Mouse (Mus musculus): Measurements from ENCODE around the gene Evx1.
A peak's percentile ranks its signal among the peaks of the same experiment; 100 is the strongest.

Evx1 gene

GRCm38 (mm10) chr6:52313391-52314303 is at the start of gene Evx1:
Gene Evx1, plus strand, starts transcription at chr6:52313498.
- Histone ChIP-seq H3K36me3 (ENCODE audit: control insufficient read depth, insufficient read depth, low read length, poor library complexity, severe bottlenecking) (no peaks in the 10 kb centered on the region), H3K27me3 (ENCODE audit: control insufficient read depth, insufficient read depth, low read length, poor library complexity, severe bottlenecking) (peaks cover 4% of the 10 kb centered on the region)
- no peak for DNase-seq (ENCODE audit: low read depth, low spot score)

GRCm38 (mm10) chr6:52264106-52264790 is 49.0 kb upstream of the Evx1 start:
- DNase-seq (ENCODE audit: low read depth, low spot score): no peak
- no peaks in the 10 kb centered on the region for H3K36me3 ChIP-seq (ENCODE audit: control insufficient read depth, insufficient read depth, low read length, poor library complexity, severe bottlenecking)
- peaks cover 10% of the 10 kb centered on the region for H3K27me3 ChIP-seq (ENCODE audit: control insufficient read depth, insufficient read depth, low read length, poor library complexity, severe bottlenecking)

GRCm38 (mm10) chr6:52265306-52265912 is 47.9 kb upstream of the Evx1 start:
- H3K36me3 ChIP-seq (ENCODE audit: control insufficient read depth, insufficient read depth, low read length, poor library complexity, severe bottlenecking): no peaks in the 10 kb centered on the region
- H3K27me3 ChIP-seq (ENCODE audit: control insufficient read depth, insufficient read depth, low read length, poor library complexity, severe bottlenecking): peaks cover 5% of the 10 kb centered on the region
- DNase-seq (ENCODE audit: low read depth, low spot score): no peak

GRCm38 (mm10) chr6:52265913-52266665 is 47.2 kb upstream of the Evx1 start:
- peaks cover 4% of the 10 kb centered on the region; the same call in 1 of the 2 replicates for H3K27me3 ChIP-seq (ENCODE audit: control insufficient read depth, insufficient read depth, low read length, poor library complexity, severe bottlenecking)
- DNase-seq (ENCODE audit: low read depth, low spot score): no peak
- H3K36me3 ChIP-seq (ENCODE audit: control insufficient read depth, insufficient read depth, low read length, poor library complexity, severe bottlenecking): no peaks in the 10 kb centered on the region

GRCm38 (mm10) chr6:52266666-52266985 is 46.7 kb upstream of the Evx1 start:
- peaks cover 4% of the 10 kb centered on the region; the same call in 1 of the 2 replicates for H3K27me3 ChIP-seq (ENCODE audit: control insufficient read depth, insufficient read depth, low read length, poor library complexity, severe bottlenecking)
- H3K36me3 ChIP-seq (ENCODE audit: control insufficient read depth, insufficient read depth, low read length, poor library complexity, severe bottlenecking): no peaks in the 10 kb centered on the region
- no peak for DNase-seq (ENCODE audit: low read depth, low spot score)

DNA sequence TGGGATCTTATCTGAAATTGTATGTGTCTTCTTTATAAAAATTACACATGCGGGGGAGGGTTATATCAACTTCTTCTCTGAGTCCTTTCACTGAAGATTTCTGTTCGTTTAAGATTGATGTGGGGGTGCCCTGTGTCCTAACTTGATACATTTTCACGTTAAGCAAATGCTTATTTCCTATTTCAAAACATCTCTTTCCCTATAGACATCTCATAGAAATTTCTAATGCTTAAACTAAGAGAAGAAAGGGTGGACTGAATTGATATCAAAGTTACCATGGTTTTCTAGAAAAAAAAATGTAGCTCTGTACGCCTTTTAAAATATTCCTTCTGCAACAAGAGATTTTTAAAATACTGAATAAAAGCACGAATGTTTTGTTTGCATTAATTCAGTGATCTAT is 46.1 kb upstream of the Evx1 start:
- H3K27me3 ChIP-seq (ENCODE audit: control insufficient read depth, insufficient read depth, low read length, poor library complexity, severe bottlenecking): peaks cover 4% of the 10 kb centered on the region; the same call in 1 of the 2 replicates
- DNase-seq (ENCODE audit: low read depth, low spot score): no peak
- H3K36me3 ChIP-seq (ENCODE audit: control insufficient read depth, insufficient read depth, low read length, poor library complexity, severe bottlenecking): no peaks in the 10 kb centered on the region

DNA sequence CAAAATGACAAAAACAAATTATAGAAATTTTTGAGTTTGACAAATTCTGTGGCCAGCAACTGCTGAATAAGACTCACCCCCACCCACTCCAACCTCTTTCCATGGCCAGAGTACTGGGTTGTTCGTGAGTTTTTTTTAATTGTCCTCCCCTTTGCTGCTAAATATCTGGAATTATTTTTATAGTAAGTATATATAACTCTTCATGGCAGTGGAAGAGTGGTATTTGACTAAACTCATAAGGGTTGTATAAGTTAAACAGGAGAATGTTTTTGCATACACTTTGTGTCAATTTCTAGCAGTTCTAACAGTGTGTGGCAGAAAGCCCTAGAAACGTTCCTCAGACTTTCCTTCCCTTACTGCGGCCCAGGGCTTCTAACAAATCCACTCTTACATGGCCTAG is 45.6 kb upstream of the Evx1 start:
- DNase-seq (ENCODE audit: low read depth, low spot score): no peak
- H3K27me3 ChIP-seq (ENCODE audit: control insufficient read depth, insufficient read depth, low read length, poor library complexity, severe bottlenecking): peaks cover 4% of the 10 kb centered on the region; the same call in 1 of the 2 replicates
- H3K36me3 ChIP-seq (ENCODE audit: control insufficient read depth, insufficient read depth, low read length, poor library complexity, severe bottlenecking): no peaks in the 10 kb centered on the region

GRCm38 (mm10) chr6:52268341-52268740 is 45.0 kb upstream of the Evx1 start:
- DNase-seq (ENCODE audit: low read depth, low spot score): no peak
- no peaks in the 10 kb centered on the region for H3K36me3 ChIP-seq (ENCODE audit: control insufficient read depth, insufficient read depth, low read length, poor library complexity, severe bottlenecking)

DNA sequence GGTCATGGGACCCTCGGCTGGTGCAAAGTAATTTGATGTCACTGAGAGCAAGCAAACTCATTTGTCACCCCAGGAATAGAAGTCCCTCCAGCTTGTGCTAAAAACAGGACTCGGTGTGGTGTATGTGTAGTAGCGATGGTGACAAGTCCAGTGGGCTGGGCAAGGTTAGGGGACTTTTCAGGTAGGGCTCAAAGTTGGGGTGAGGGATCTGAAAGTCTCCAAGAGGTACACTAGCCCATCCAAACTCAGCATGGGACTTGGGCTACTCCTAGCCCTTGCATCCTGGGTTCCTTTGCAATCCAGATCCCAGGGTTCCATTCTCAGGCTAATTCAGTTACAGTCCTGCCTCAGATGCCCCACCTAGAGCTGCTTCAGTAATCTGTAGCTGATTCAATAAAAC is 44.5 kb upstream of the Evx1 start:
- no peak for DNase-seq (ENCODE audit: low read depth, low spot score)
- H3K36me3 ChIP-seq (ENCODE audit: control insufficient read depth, insufficient read depth, low read length, poor library complexity, severe bottlenecking): no peaks in the 10 kb centered on the region
- peaks cover 1% of the 10 kb centered on the region; the same call in 1 of the 2 replicates for H3K27me3 ChIP-seq (ENCODE audit: control insufficient read depth, insufficient read depth, low read length, poor library complexity, severe bottlenecking)

More at GRCm38 (mm10) chr6:52268341-52268740, 45.0 kb upstream of the Evx1 start:
- peaks cover 1% of the 10 kb centered on the region; the same call in 1 of the 2 replicates for H3K27me3 ChIP-seq (ENCODE audit: control insufficient read depth, insufficient read depth, low read length, poor library complexity, severe bottlenecking)

DNA sequence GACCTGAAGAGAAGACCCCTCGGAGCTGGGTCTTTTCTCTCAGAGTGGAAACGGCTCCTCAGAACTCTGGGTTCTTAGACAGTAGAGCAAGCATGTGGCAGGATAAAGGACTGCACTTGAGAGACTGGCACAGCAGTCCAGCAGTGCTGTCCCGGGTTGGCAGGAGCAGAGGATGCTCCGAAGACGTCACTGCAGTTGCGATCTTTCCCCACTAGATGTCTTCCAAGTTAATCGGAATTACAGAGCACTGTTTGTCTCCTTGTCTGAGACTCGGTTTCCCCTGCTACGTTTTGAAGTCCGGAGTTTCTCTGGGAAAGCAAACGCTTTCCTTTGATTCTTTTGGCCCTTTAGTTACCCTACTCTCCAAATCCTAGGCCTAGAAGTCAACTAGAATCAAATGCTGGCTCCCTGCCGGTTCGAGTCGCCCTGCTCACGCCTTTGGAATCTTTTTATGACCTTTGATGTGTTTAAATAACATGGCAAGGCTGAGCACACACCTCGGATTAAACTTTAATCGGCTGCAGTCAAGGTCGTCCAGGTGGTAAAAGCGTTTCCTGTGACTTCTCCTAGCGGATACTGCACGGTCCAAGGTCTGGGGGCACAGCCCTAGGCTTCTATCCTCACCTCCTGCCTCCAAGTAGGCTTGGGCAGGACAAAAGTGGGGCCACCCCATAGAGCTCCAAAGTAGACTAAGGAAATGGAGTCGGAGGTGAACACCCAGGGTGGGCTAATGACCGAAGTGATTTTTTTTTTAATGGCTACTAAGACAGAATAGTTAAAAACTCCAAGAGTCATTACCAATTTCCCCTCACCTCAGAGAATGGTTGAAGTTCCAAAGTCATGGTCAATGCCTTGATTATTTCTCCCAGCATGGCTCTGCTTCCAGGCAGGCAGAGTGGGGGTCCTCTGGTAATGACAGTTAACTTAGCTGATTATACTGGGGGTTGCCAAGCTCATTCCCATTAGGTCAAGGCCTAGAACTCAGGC is 42.5 kb upstream of the Evx1 start:
- DNase-seq (ENCODE audit: low read depth, low spot score): peak; percentile 71
- H3K27me3 ChIP-seq (ENCODE audit: control insufficient read depth, insufficient read depth, low read length, poor library complexity, severe bottlenecking): peaks cover 2% of the 10 kb centered on the region
- no peaks in the 10 kb centered on the region for H3K36me3 ChIP-seq (ENCODE audit: control insufficient read depth, insufficient read depth, low read length, poor library complexity, severe bottlenecking)

DNA sequence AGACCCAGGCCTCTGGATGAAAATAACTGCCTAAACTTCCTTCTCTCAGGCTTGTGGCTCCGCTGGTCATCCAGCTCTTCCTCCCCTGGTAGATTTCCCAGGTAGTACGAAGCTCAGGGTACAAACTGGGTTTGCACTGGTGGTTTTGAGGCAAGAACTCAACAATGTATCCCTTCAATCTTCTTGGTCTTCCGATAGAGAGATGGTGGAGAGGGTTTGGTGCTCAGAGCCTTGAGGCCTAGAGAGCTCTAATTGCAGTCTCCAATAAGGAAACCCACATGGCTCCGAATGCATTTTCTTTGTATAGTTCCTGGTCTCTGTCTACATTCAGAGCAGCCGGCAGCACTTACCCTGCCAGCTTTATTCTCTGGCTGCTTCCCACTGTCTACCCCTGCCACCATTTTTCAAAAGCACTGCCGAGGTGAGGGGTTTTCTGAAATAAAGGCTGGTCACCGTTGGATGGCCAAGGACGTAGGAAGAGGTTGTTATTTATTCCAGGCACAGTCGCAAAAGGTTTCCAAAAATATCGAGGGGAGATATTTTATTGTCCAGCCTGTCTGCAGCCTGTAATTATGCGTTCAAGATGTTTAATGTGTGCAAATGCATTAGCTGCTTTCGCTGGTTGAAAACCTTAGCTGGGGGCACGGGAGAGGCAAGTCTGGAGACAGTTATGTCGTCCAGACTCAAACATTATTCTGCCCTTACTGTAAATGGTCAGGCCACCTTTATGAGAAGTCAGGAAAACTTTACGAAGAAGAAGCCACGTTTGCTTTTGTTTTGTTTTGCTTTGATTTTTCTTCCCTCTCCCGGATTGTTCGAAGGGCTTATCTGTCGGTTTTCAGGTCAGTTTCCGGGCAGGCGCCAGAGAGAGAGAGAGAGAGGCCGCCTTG is 40.3 kb upstream of the Evx1 start:
- peaks cover 2% of the 10 kb centered on the region for H3K27me3 ChIP-seq (ENCODE audit: control insufficient read depth, insufficient read depth, low read length, poor library complexity, severe bottlenecking)
- H3K36me3 ChIP-seq (ENCODE audit: control insufficient read depth, insufficient read depth, low read length, poor library complexity, severe bottlenecking): no peaks in the 10 kb centered on the region
- DNase-seq (ENCODE audit: low read depth, low spot score): no peak

DNA sequence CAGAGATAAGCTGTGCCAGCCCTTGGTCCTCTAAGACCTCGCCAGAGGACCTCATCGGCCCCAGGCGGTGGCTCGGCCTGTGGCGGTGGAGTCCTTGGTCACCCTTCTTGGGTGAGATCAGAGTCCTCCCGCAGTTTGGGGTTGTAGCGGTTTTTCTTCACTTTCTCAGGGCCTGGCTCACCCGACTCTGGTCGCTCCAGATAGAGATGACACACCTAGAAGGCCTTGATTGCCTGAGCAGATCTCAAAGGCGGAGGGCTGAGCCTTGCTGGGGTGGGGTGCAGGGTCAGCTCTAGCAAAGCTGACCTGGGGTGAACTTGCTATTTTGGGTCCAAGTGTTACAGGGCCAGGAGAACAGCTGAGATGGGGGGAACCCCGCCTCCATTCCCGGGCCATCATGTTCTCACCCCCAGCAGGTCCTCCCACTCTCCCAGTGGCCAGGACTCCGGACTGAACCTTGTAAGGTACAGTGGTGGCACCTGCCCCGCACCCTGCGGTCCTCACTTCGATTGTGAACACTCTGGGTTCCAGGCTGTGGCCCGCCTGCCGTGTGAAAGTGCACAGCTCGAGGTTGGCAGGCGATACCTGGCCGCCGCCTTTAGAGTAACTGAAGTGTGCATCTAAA is 39.5 kb upstream of the Evx1 start:
- DNase-seq (ENCODE audit: low read depth, low spot score): no peak
- no peaks in the 10 kb centered on the region for H3K36me3 ChIP-seq (ENCODE audit: control insufficient read depth, insufficient read depth, low read length, poor library complexity, severe bottlenecking)
- peaks cover 2% of the 10 kb centered on the region for H3K27me3 ChIP-seq (ENCODE audit: control insufficient read depth, insufficient read depth, low read length, poor library complexity, severe bottlenecking)
